Mouse (Mus musculus): ENCODE measurements around the gene Patz1.

Gene Patz1

GRCm38 (mm10) chr11:3288521-3289301, at the start of gene Patz1:
Gene Patz1, plus strand, starts transcription at chr11:3288874.
- peak; percentile 49 to 62 for DNase-seq

GRCm38 (mm10) chr11:3242395-3242794, 46.3 kb upstream of the Patz1 start:
- no peak for DNase-seq

- no peak for DNase-seq
Measured at GRCm38 (mm10) chr11:3243771-3244170, 44.9 kb upstream of the Patz1 start.

- DNase-seq, result no peak
Measured at GRCm38 (mm10) chr11:3247387-3247786, 41.3 kb upstream of the Patz1 start.

GRCm38 (mm10) chr11:3259537-3259936, 29.1 kb upstream of the Patz1 start:
- no peak for DNase-seq

- DNase-seq, result peak; percentile 20 to 23
Measured at GRCm38 (mm10) chr11:3265291-3266078, 23.2 kb upstream of the Patz1 start.

GRCm38 (mm10) chr11:3266079-3266685, 22.5 kb upstream of the Patz1 start, which contains the start of gene Drg1:
Gene Drg1, minus strand, starts transcription at chr11:3266415.
- DNase-seq, result peak; percentile 92 to 93

- peak in 1 of 2 experiments; percentile 7 for DNase-seq
Measured at GRCm38 (mm10) chr11:3267133-3267532, 21.5 kb upstream of the Patz1 start.

GRCm38 (mm10) chr11:3269241-3269640, 19.4 kb upstream of the Patz1 start:
- DNase-seq, result no peak

- DNase-seq, result no peak
Measured at GRCm38 (mm10) chr11:3278351-3278750, 10.3 kb upstream of the Patz1 start.

- no peak for DNase-seq
Measured at GRCm38 (mm10) chr11:3279729-3280128, 8.9 kb upstream of the Patz1 start.

GRCm38 (mm10) chr11:3282887-3283286, 5.8 kb upstream of the Patz1 start:
- DNase-seq, result no peak

- DNase-seq, result no peak
Measured at GRCm38 (mm10) chr11:3283645-3284044, 5.0 kb upstream of the Patz1 start.

GRCm38 (mm10) chr11:3285940-3286339, 2.7 kb upstream of the Patz1 start:
- no peak for DNase-seq

GRCm38 (mm10) chr11:3287131-3287530, 1.5 kb upstream of the Patz1 start:
- DNase-seq, result peak in 1 of 2 experiments; percentile 20

- DNase-seq, result peak; percentile 52 to 75
Measured at GRCm38 (mm10) chr11:3287921-3288320, 753 bp upstream of the Patz1 start.

- peak; percentile 66 to 73 for DNase-seq
Measured at GRCm38 (mm10) chr11:3289302-3289802, 678 bp downstream of the Patz1 start.

- peak; percentile 78 to 80 for DNase-seq
Measured at GRCm38 (mm10) chr11:3289803-3290639, 1.3 kb downstream of the Patz1 start.

GRCm38 (mm10) chr11:3290640-3291310, 2.1 kb downstream of the Patz1 start:
- DNase-seq, result peak; percentile 35 to 42

- DNase-seq, result peak; percentile 15 to 18
Measured at GRCm38 (mm10) chr11:3291311-3292061, 2.8 kb downstream of the Patz1 start.

GRCm38 (mm10) chr11:3292062-3292421, 3.4 kb downstream of the Patz1 start:
- peak; percentile 57 to 65 for DNase-seq

All from kidney, adult 8-10 months (tissue).